Mouse (Mus musculus) common myeloid progenitor, adult 5-6 weeks (primary cell): ENCODE results near the gene Klf7. TPM values are rescaled to one million over a fixed set of nuclear protein-coding genes. Genes with fewer than 3 reads are reported as not detected.
"Not testable (repeated sequence)": the region's sequence is repeated elsewhere in the genome, so short reads cannot be mapped to it uniquely, and the experiment has no call there.

Source experiments
- ATAC-seq: replicated peaks from 2 replicates; pipeline ENCODE4 v1.8.0; 2016; ENCODE audit warnings: low read depth, mild to moderate bottlenecking, moderate TSS enrichment, inconsistent platforms; ENCODE audit not compliant: poor library complexity, severe bottlenecking
- total RNA-seq: library from RNA; stranded (forward); fragments of 200-1000, 187-1606 nt; gene quantifications from 2 replicates; pipeline ENCODE4 v1.2.3, GENCODE M21; 2017

Klf7 gene
- total RNA-seq, result 5.1 and 6.4 TPM in 2 replicates

- peak; percentile 87 for ATAC-seq
These were observed at the start of gene Klf7 for GRCm38 (mm10) chr1:64121559-64122465. Gene Klf7, minus strand, starts transcription at chr1:64122282.

- ATAC-seq, result no peak
These were observed 42.5 kb upstream of the Klf7 start for GRCm38 (mm10) chr1:64164526-64165062.

GRCm38 (mm10) chr1:64158766-64159165 lies 36.7 kb upstream of the Klf7 start:
- ATAC-seq, result no peak

- ATAC-seq, result no peak
These were observed 27.1 kb upstream of the Klf7 start for GRCm38 (mm10) chr1:64149185-64149584.

- ATAC-seq, result no peak
These were observed 20.8 kb upstream of the Klf7 start for GRCm38 (mm10) chr1:64142691-64143445.

GRCm38 (mm10) chr1:64134439-64134838 lies 12.4 kb upstream of the Klf7 start:
- ATAC-seq, result no peak

GRCm38 (mm10) chr1:64126822-64127221 lies 4.7 kb upstream of the Klf7 start:
- ATAC-seq, result no peak

- no peak for ATAC-seq
These were observed 366 bp upstream of the Klf7 start for GRCm38 (mm10) chr1:64122466-64122830.

- ATAC-seq, result 0 out of 2 replicates have a peak, but pooled peaks have one; percentile 0
These were observed 1.1 kb downstream of the Klf7 start for GRCm38 (mm10) chr1:64120811-64121515.

GRCm38 (mm10) chr1:64120421-64120810 lies 1.7 kb downstream of the Klf7 start:
- ATAC-seq, result no peak

- no peak for ATAC-seq
These were observed 2.2 kb downstream of the Klf7 start for GRCm38 (mm10) chr1:64119851-64120250.

GRCm38 (mm10) chr1:64119358-64119794 lies 2.7 kb downstream of the Klf7 start:
- ATAC-seq, result no peak

- ATAC-seq, result peak; percentile 33
These were observed 3.6 kb downstream of the Klf7 start for GRCm38 (mm10) chr1:64118285-64119170.

- peak; percentile 0; the same call in 1 of the 2 replicates for ATAC-seq
These were observed 4.4 kb downstream of the Klf7 start for GRCm38 (mm10) chr1:64117478-64118284.

- no peak for ATAC-seq
These were observed 5.2 kb downstream of the Klf7 start for GRCm38 (mm10) chr1:64116746-64117455.

- ATAC-seq, result no peak
These were observed 7.5 kb downstream of the Klf7 start for GRCm38 (mm10) chr1:64114579-64114978.

GRCm38 (mm10) chr1:64108653-64109052 lies 13.4 kb downstream of the Klf7 start:
- not testable (repeated sequence) for ATAC-seq

- no peak for ATAC-seq
These were observed 14.6 kb downstream of the Klf7 start for GRCm38 (mm10) chr1:64107526-64107925.
